Mouse (Mus musculus) lung, embryonic 15.5 days (tissue): ENCODE data around the gene Clcn6. TPM values are rescaled to one million over a fixed set of nuclear protein-coding genes. Genes with fewer than 3 reads are reported as not detected.

Experiments
- ATAC-seq: fragments of 200-750 bp; cut with Nextera tagmentation; 2 replicates; pipeline ENCODE4 v1.8.0; 2017; ENCODE audit warnings: moderate number of reproducible peaks, borderline replicate concordance; ENCODE audit not compliant: low FRiP score, low TSS enrichment; ENCODE audit errors: extremely low read depth
- H3K27ac ChIP-seq: fragments of 300-500 bp; sonication (generic); 2 replicates; pipeline ENCODE4 v1.5.1; 2015; ENCODE audit warnings: moderate library complexity, mild to moderate bottlenecking, inconsistent platforms
- H3K27me3 ChIP-seq: fragments of 300-500 bp; sonication (generic); 2 replicates; pipeline ENCODE4 v1.6.1; 2015; ENCODE audit warnings: inconsistent platforms
- H3K36me3 ChIP-seq: fragments of 300-500 bp; sonication (generic); 2 replicates; pipeline ENCODE4 v1.6.1; 2015; ENCODE audit warnings: inconsistent platforms
- H3K4me1 ChIP-seq: fragments of 300-500 bp; sonication (generic); 2 replicates; pipeline ENCODE4 v1.6.1; 2015; ENCODE audit warnings: inconsistent platforms
- H3K4me2 ChIP-seq: fragments of 300-500 bp; sonication (generic); 2 replicates; pipeline ENCODE4 v1.6.1; 2015; ENCODE audit warnings: inconsistent platforms, mild to moderate bottlenecking, moderate library complexity
- H3K4me3 ChIP-seq: fragments of 300-500 bp; sonication (generic); 2 replicates; pipeline ENCODE4 v1.5.1; 2015; ENCODE audit warnings: mild to moderate bottlenecking, inconsistent platforms
- H3K9ac ChIP-seq: fragments of 300-500 bp; sonication (generic); 2 replicates; pipeline ENCODE4 v1.6.1; 2015; ENCODE audit warnings: inconsistent platforms
- H3K9me3 ChIP-seq: fragments of 300-500 bp; sonication (generic); 2 replicates; pipeline ENCODE4 v1.6.1; 2016; ENCODE audit warnings: inconsistent platforms
- WGBS: fragments of 180-500 bp; shearing (Covaris S2); methylation state at CpG from one replicate; pipeline ENCODE4 v1.1.7; 2015; 5-methylcytosine and 5-hydroxymethylcytosine counted together
- polyA plus RNA-seq: library from polyadenylated mRNA; unstranded; fragments of >200 nt; fragmentation: Nextera tagmentation; extraction: Ambion mirVana; gene quantifications from 2 replicates; pipeline ENCODE4 v1.2.1, GENCODE M21; 2015

Gene Clcn6
- polyA plus RNA-seq, 1 experiment from 2014 or later, result 5.0 TPM

- Histone ChIP-seq H3K4me3 (no peak overlapping the region), H3K9me3 (no peaks in the 10 kb centered on the region), H3K36me3 (peaks cover 27% of the 10 kb centered on the region), H3K9ac (no peak overlapping the region), H3K27ac (no peak overlapping the region), H3K4me1 (peaks cover 10% of the 10 kb centered on the region), H3K4me2 (no peak overlapping the region), H3K27me3 (no peaks in the 10 kb centered on the region)
- WGBS, result 32% methylated on average over 13 of the region's 13 CpGs
- peak; percentile 72; the same call in 1 of the 2 replicates for ATAC-seq
These were observed 21.8 kb upstream of the Clcn6 start for GRCm38 (mm10) chr4:148060120-148061085.

- no peak overlapping the region for H3K9ac ChIP-seq
- H3K27me3 ChIP-seq, result no peaks in the 10 kb centered on the region
- no peak overlapping the region for H3K4me2 ChIP-seq
- H3K36me3 ChIP-seq, result peaks cover 35% of the 10 kb centered on the region
- no peaks in the 10 kb centered on the region for H3K9me3 ChIP-seq
- no peak for ATAC-seq
- H3K4me1 ChIP-seq, result peaks cover 10% of the 10 kb centered on the region
- 81% methylated on average over 6 of the region's 6 CpGs for WGBS
- no peak overlapping the region for H3K27ac ChIP-seq
- H3K4me3 ChIP-seq, result no peak overlapping the region
These were observed 20.4 kb upstream of the Clcn6 start for GRCm38 (mm10) chr4:148058993-148059392.

- H3K4me2 ChIP-seq, result no peak overlapping the region
- WGBS, result 86% methylated on average over 9 of the region's 9 CpGs
These were observed 19.7 kb upstream of the Clcn6 start for GRCm38 (mm10) chr4:148058218-148058819.

GRCm38 (mm10) chr4:148057661-148058209, 19.1 kb upstream of the Clcn6 start:
- H3K27me3 ChIP-seq, result no peaks in the 10 kb centered on the region
- H3K4me3 ChIP-seq, result no peak overlapping the region
- no peaks in the 10 kb centered on the region for H3K9me3 ChIP-seq
- no peak overlapping the region for H3K27ac ChIP-seq
- 62% methylated on average over 5 of the region's 5 CpGs for WGBS
- no peak for ATAC-seq
- peaks cover 48% of the 10 kb centered on the region for H3K36me3 ChIP-seq
- H3K4me2 ChIP-seq, result no peak overlapping the region
- H3K4me1 ChIP-seq, result peaks cover 10% of the 10 kb centered on the region
- no peak overlapping the region for H3K9ac ChIP-seq

More at GRCm38 (mm10) chr4:148058218-148058819, 19.7 kb upstream of the Clcn6 start:
- Histone ChIP-seq H3K4me1 (peaks cover 10% of the 10 kb centered on the region), H3K9me3 (no peaks in the 10 kb centered on the region), H3K9ac (no peak overlapping the region), H3K4me3 (no peak overlapping the region), H3K27ac (no peak overlapping the region), H3K27me3 (no peaks in the 10 kb centered on the region), H3K36me3 (peaks cover 42% of the 10 kb centered on the region)
- ATAC-seq, result no peak

- peaks cover 57% of the 10 kb centered on the region for H3K36me3 ChIP-seq
- H3K4me1 ChIP-seq, result peaks cover 10% of the 10 kb centered on the region
- H3K4me2 ChIP-seq, result no peak overlapping the region
- no peak overlapping the region for H3K27ac ChIP-seq
- H3K4me3 ChIP-seq, result no peak overlapping the region
- 85% methylated on average over 4 of the region's 4 CpGs for WGBS
- H3K9me3 ChIP-seq, result no peaks in the 10 kb centered on the region
- ATAC-seq, result no peak
- no peaks in the 10 kb centered on the region for H3K27me3 ChIP-seq
- H3K9ac ChIP-seq, result no peak overlapping the region
These were observed 18.2 kb upstream of the Clcn6 start for GRCm38 (mm10) chr4:148056801-148057200.

- no peaks in the 10 kb centered on the region for H3K27me3 ChIP-seq
- peaks cover 63% of the 10 kb centered on the region for H3K36me3 ChIP-seq
- no peaks in the 10 kb centered on the region for H3K9me3 ChIP-seq
- H3K4me2 ChIP-seq, result no peak overlapping the region
- H3K4me1 ChIP-seq, result peaks cover 10% of the 10 kb centered on the region
- no peak overlapping the region for H3K4me3 ChIP-seq
- 85% methylated on average over 7 of the region's 7 CpGs for WGBS
- H3K27ac ChIP-seq, result no peak overlapping the region
- no peak for ATAC-seq
- no peak overlapping the region for H3K9ac ChIP-seq
These were observed 17.6 kb upstream of the Clcn6 start for GRCm38 (mm10) chr4:148056246-148056645.

- Histone ChIP-seq H3K4me1 (peaks cover 4% of the 10 kb centered on the region; the same call in 1 of the 2 replicates), H3K4me2 (no peak overlapping the region), H3K9me3 (no peaks in the 10 kb centered on the region), H3K27ac (no peak overlapping the region), H3K9ac (no peak overlapping the region), H3K27me3 (no peaks in the 10 kb centered on the region), H3K4me3 (no peak overlapping the region), H3K36me3 (peaks cover 72% of the 10 kb centered on the region)
- WGBS, result 89% methylated on average over 21 of the region's 21 CpGs
- no peak for ATAC-seq
These were observed 16.5 kb upstream of the Clcn6 start for GRCm38 (mm10) chr4:148054961-148055695.

- Histone ChIP-seq H3K27me3 (no peaks in the 10 kb centered on the region), H3K36me3 (peaks cover 87% of the 10 kb centered on the region), H3K9ac (no peak overlapping the region), H3K4me2 (no peak overlapping the region), H3K4me3 (no peak overlapping the region), H3K4me1 (no peaks in the 10 kb centered on the region), H3K9me3 (no peaks in the 10 kb centered on the region), H3K27ac (no peak overlapping the region)
- 90% methylated on average over 12 of the region's 12 CpGs for WGBS
- no peak for ATAC-seq
These were observed 14.8 kb upstream of the Clcn6 start for GRCm38 (mm10) chr4:148053417-148053920.

GRCm38 (mm10) chr4:148052976-148053375, 14.4 kb upstream of the Clcn6 start:
- Histone ChIP-seq H3K4me1 (no peaks in the 10 kb centered on the region), H3K9ac (no peak overlapping the region), H3K4me3 (no peak overlapping the region), H3K27me3 (no peaks in the 10 kb centered on the region), H3K4me2 (no peak overlapping the region), H3K9me3 (no peaks in the 10 kb centered on the region), H3K27ac (no peak overlapping the region), H3K36me3 (peaks cover 87% of the 10 kb centered on the region)
- no peak for ATAC-seq
- WGBS, result 68% methylated on average over 2 of the region's 2 CpGs

- 90% methylated on average over 11 of the region's 11 CpGs for WGBS
These were observed 13.3 kb upstream of the Clcn6 start for GRCm38 (mm10) chr4:148051886-148052285.

GRCm38 (mm10) chr4:148051046-148051776, 12.6 kb upstream of the Clcn6 start:
- no peak for ATAC-seq
- 88% methylated on average over 13 of the region's 13 CpGs for WGBS
- Histone ChIP-seq H3K9me3 (no peaks in the 10 kb centered on the region), H3K27me3 (no peaks in the 10 kb centered on the region), H3K27ac (no peak overlapping the region), H3K9ac (no peak overlapping the region), H3K4me3 (no peak overlapping the region), H3K36me3 (peaks cover 80% of the 10 kb centered on the region), H3K4me1 (no peaks in the 10 kb centered on the region), H3K4me2 (no peak overlapping the region)

More at GRCm38 (mm10) chr4:148051886-148052285, 13.3 kb upstream of the Clcn6 start:
- H3K9me3 ChIP-seq, result no peaks in the 10 kb centered on the region
- H3K27ac ChIP-seq, result no peak overlapping the region
- peaks cover 86% of the 10 kb centered on the region for H3K36me3 ChIP-seq
- no peak overlapping the region for H3K9ac ChIP-seq
- H3K4me2 ChIP-seq, result no peak overlapping the region
- H3K4me3 ChIP-seq, result no peak overlapping the region
- H3K27me3 ChIP-seq, result no peaks in the 10 kb centered on the region
- ATAC-seq, result no peak
- no peaks in the 10 kb centered on the region for H3K4me1 ChIP-seq
